Mouse (Mus musculus): Measurements from ENCODE around the gene Ergic1. TPM values are rescaled to one million over a fixed set of nuclear protein-coding genes. Genes with fewer than 3 reads are reported as not detected.

The Ergic1 gene
- polyA plus RNA-seq, 1 experiment: 80.2 TPM

GRCm38 (mm10) chr17:26701565-26701964, 140.3 kb downstream of the Ergic1 start:
- no peaks in the 10 kb centered on the region for H3K27me3 ChIP-seq (ENCODE audit: control insufficient read depth, insufficient read depth, low read length)
- H3K27ac ChIP-seq (ENCODE audit: control insufficient read depth, insufficient read depth, low read length): no peak overlapping the region
- peaks cover 29% of the 10 kb centered on the region for H3K36me3 ChIP-seq (ENCODE audit: control insufficient read depth, insufficient read depth, low read length)
- no peaks in the 10 kb centered on the region for H3K4me1 ChIP-seq (replicated peaks; ENCODE audit: control insufficient read depth, insufficient read depth, low read length)
- no peak overlapping the region for H3K4me3 ChIP-seq (ENCODE audit: control insufficient read depth, insufficient read depth, low read length)
- 96% methylated on average over 13 of the region's 13 CpGs for WGBS
- DNase-seq: no peak
- TF ChIP-seq CTCF (IDR thresholded peaks at IDR 0.05; ENCODE audit: borderline replicate concordance, control insufficient read depth, extremely low read depth, insufficient read depth, low read length, poor library complexity) (no peak), POLR2A (IDR thresholded peaks at IDR 0.05; ENCODE audit: control insufficient read depth, extremely low read depth, insufficient read depth, low read length, poor library complexity) (no peak)

GRCm38 (mm10) chr17:26702621-26703020, 141.3 kb downstream of the Ergic1 start:
- Histone ChIP-seq H3K27me3 (ENCODE audit: control insufficient read depth, insufficient read depth, low read length) (no peaks in the 10 kb centered on the region), H3K4me3 (ENCODE audit: control insufficient read depth, insufficient read depth, low read length) (no peak overlapping the region), H3K4me1 (replicated peaks; ENCODE audit: control insufficient read depth, insufficient read depth, low read length) (no peaks in the 10 kb centered on the region), H3K27ac (ENCODE audit: control insufficient read depth, insufficient read depth, low read length) (no peak overlapping the region), H3K36me3 (ENCODE audit: control insufficient read depth, insufficient read depth, low read length) (peaks cover 26% of the 10 kb centered on the region)
- no peak for DNase-seq
- TF ChIP-seq POLR2A (IDR thresholded peaks at IDR 0.05; ENCODE audit: control insufficient read depth, extremely low read depth, insufficient read depth, low read length, poor library complexity) (no peak), CTCF (IDR thresholded peaks at IDR 0.05; ENCODE audit: borderline replicate concordance, control insufficient read depth, extremely low read depth, insufficient read depth, low read length, poor library complexity) (no peak)
- WGBS: 95% methylated on average over 4 of the region's 4 CpGs

- Histone ChIP-seq H3K4me3 (ENCODE audit: control insufficient read depth, insufficient read depth, low read length) (no peak overlapping the region), H3K27ac (ENCODE audit: control insufficient read depth, insufficient read depth, low read length) (no peak overlapping the region), H3K4me1 (replicated peaks; ENCODE audit: control insufficient read depth, insufficient read depth, low read length) (no peaks in the 10 kb centered on the region), H3K27me3 (ENCODE audit: control insufficient read depth, insufficient read depth, low read length) (no peaks in the 10 kb centered on the region), H3K36me3 (ENCODE audit: control insufficient read depth, insufficient read depth, low read length) (peaks cover 16% of the 10 kb centered on the region)
- DNase-seq: no peak
- WGBS: 93% methylated on average over 4 of the region's 4 CpGs
- TF ChIP-seq CTCF (IDR thresholded peaks at IDR 0.05; ENCODE audit: borderline replicate concordance, control insufficient read depth, extremely low read depth, insufficient read depth, low read length, poor library complexity) (no peak), POLR2A (IDR thresholded peaks at IDR 0.05; ENCODE audit: control insufficient read depth, extremely low read depth, insufficient read depth, low read length, poor library complexity) (no peak)
Observed at GRCm38 (mm10) chr17:26703671-26704070, 142.4 kb downstream of the Ergic1 start.

- Histone ChIP-seq H3K4me3 (ENCODE audit: control insufficient read depth, insufficient read depth, low read length) (no peak overlapping the region), H3K27ac (ENCODE audit: control insufficient read depth, insufficient read depth, low read length) (no peak overlapping the region), H3K27me3 (ENCODE audit: control insufficient read depth, insufficient read depth, low read length) (no peaks in the 10 kb centered on the region), H3K4me1 (replicated peaks; ENCODE audit: control insufficient read depth, insufficient read depth, low read length) (no peaks in the 10 kb centered on the region), H3K36me3 (ENCODE audit: control insufficient read depth, insufficient read depth, low read length) (no peaks in the 10 kb centered on the region; the same call in 1 of the 2 replicates)
- WGBS: 40% methylated on average over 11 of the region's 11 CpGs
- no peak for TF ChIP-seq POLR2A (IDR thresholded peaks at IDR 0.05; ENCODE audit: control insufficient read depth, extremely low read depth, insufficient read depth, low read length, poor library complexity)
- no peak for TF ChIP-seq CTCF (IDR thresholded peaks at IDR 0.05; ENCODE audit: borderline replicate concordance, control insufficient read depth, extremely low read depth, insufficient read depth, low read length, poor library complexity)
- DNase-seq: no peak
Observed at GRCm38 (mm10) chr17:26705463-26706359, 144.4 kb downstream of the Ergic1 start.

Other genes with a start within 250 kb of the Ergic1 start
- 26.2 and 69.9 TPM in 2 replicates for gene Neurl1b, start 146.7 kb upstream of the Ergic1 start, polyA plus RNA-seq (2012; rRNA removed)
- gene Dusp1, start 639 bp downstream of the Ergic1 start, polyA plus RNA-seq (2012; rRNA removed): 53.8 and 59.3 TPM in 2 replicates
- gene Atp6v0e, start 101.7 kb downstream of the Ergic1 start, polyA plus RNA-seq (2012; rRNA removed): 279 and 354 TPM in 2 replicates
- gene Crebrf, start 154.2 kb downstream of the Ergic1 start, polyA plus RNA-seq (2012; rRNA removed): 6.7 and 8.0 TPM in 2 replicates
- gene Bnip1, start 219.6 kb downstream of the Ergic1 start, polyA plus RNA-seq (2012; rRNA removed): 23.1 and 24.5 TPM in 2 replicates

Measured in thymus, adult 2 months (tissue).